Mouse (Mus musculus): ENCODE measurements at regions not wholly inside any gene's neighbourhood (a gene's known extent, or its start where the extent isn't known, plus 50 kb on each side); places are given as distances from the start of the nearest gene placed in this dataset.

- Histone ChIP-seq H3K36me3 (ENCODE audit: insufficient read depth) (no peaks in the 10 kb centered on the region), H3K4me3 (ENCODE audit: low read depth, low read length) (no peak overlapping the region), H3K27ac (ENCODE audit: low read depth, low read length) (no peak overlapping the region), H3K27me3 (ENCODE audit: insufficient read depth, low read length) (no peaks in the 10 kb centered on the region), H3K4me1 (ENCODE audit: insufficient read depth) (no peaks in the 10 kb centered on the region), H3K9ac (no peak overlapping the region), H3K9me3 (ENCODE audit: low read length) (no peaks in the 10 kb centered on the region), H3K4me2 (ENCODE audit: low read depth) (no peak overlapping the region)
- TF ChIP-seq CTCF (IDR thresholded peaks at IDR 0.05; ENCODE audit: low read depth) = 0 out of 2 replicates have a peak, but pooled peaks have one; percentile 15
- DNase-seq (peak; percentile 32), ATAC-seq (peak; percentile 95)
- WGBS = 76% methylated on average over 1 of the region's 1 CpGs
Observed at GRCm38 (mm10) chr14:36624134-36624533, 344.4 kb downstream of the Ccser2 start.

- no peak for DNase-seq
- Histone ChIP-seq H3K36me3 (ENCODE audit: insufficient read depth) (no peaks in the 10 kb centered on the region), H3K9me3 (ENCODE audit: low read length) (no peaks in the 10 kb centered on the region), H3K9ac (no peak overlapping the region), H3K4me2 (ENCODE audit: low read depth) (no peak overlapping the region), H3K27ac (ENCODE audit: low read depth, low read length) (no peak overlapping the region), H3K4me3 (ENCODE audit: low read depth, low read length) (no peak overlapping the region), H3K27me3 (ENCODE audit: insufficient read depth, low read length) (no peaks in the 10 kb centered on the region), H3K4me1 (ENCODE audit: insufficient read depth) (no peaks in the 10 kb centered on the region)
- no peak for TF ChIP-seq CTCF (IDR thresholded peaks at IDR 0.05; ENCODE audit: low read depth)
- 95% methylated on average over 1 of the region's 1 CpGs for WGBS
- ATAC-seq = no peak
Observed at GRCm38 (mm10) chr14:36623036-36623435, 345.5 kb downstream of the Ccser2 start.

GRCm38 (mm10) chr14:36618459-36619085 is 350.0 kb downstream of the Ccser2 start:
- TF ChIP-seq CTCF (IDR thresholded peaks at IDR 0.05; ENCODE audit: low read depth) = no peak
- DNase-seq = no peak
- H3K36me3 ChIP-seq (ENCODE audit: insufficient read depth) = no peaks in the 10 kb centered on the region
- H3K9ac ChIP-seq = no peak overlapping the region
- ATAC-seq = no peak
- no peak overlapping the region for H3K27ac ChIP-seq (ENCODE audit: low read depth, low read length)
- H3K4me3 ChIP-seq (ENCODE audit: low read depth, low read length) = no peak overlapping the region
- no peak overlapping the region for H3K4me2 ChIP-seq (ENCODE audit: low read depth)
- WGBS = 88% methylated on average over 1 of the region's 1 CpGs
- H3K9me3 ChIP-seq (ENCODE audit: low read length) = no peaks in the 10 kb centered on the region
- H3K4me1 ChIP-seq (ENCODE audit: insufficient read depth) = no peaks in the 10 kb centered on the region
- H3K27me3 ChIP-seq (ENCODE audit: insufficient read depth, low read length) = no peaks in the 10 kb centered on the region

- Histone ChIP-seq H3K9me3 (ENCODE audit: low read length) (no peaks in the 10 kb centered on the region), H3K27me3 (ENCODE audit: insufficient read depth, low read length) (no peaks in the 10 kb centered on the region), H3K27ac (ENCODE audit: low read depth, low read length) (no peak overlapping the region), H3K36me3 (ENCODE audit: insufficient read depth) (no peaks in the 10 kb centered on the region), H3K9ac (no peak overlapping the region), H3K4me3 (ENCODE audit: low read depth, low read length) (no peak overlapping the region), H3K4me1 (ENCODE audit: insufficient read depth) (no peaks in the 10 kb centered on the region), H3K4me2 (ENCODE audit: low read depth) (no peak overlapping the region)
- no peak for TF ChIP-seq CTCF (IDR thresholded peaks at IDR 0.05; ENCODE audit: low read depth)
- 93% methylated on average over 5 of the region's 5 CpGs for WGBS
- ATAC-seq (no peak), DNase-seq (no peak)
Observed at GRCm38 (mm10) chr14:36617987-36618386, 350.6 kb downstream of the Ccser2 start.

- Histone ChIP-seq H3K36me3 (ENCODE audit: insufficient read depth) (no peaks in the 10 kb centered on the region), H3K4me3 (ENCODE audit: low read depth, low read length) (no peak overlapping the region), H3K27ac (ENCODE audit: low read depth, low read length) (no peak overlapping the region), H3K4me1 (ENCODE audit: insufficient read depth) (no peaks in the 10 kb centered on the region), H3K9ac (no peak overlapping the region), H3K9me3 (ENCODE audit: low read length) (no peaks in the 10 kb centered on the region), H3K27me3 (ENCODE audit: insufficient read depth, low read length) (no peaks in the 10 kb centered on the region), H3K4me2 (ENCODE audit: low read depth) (no peak overlapping the region)
- no peak for ATAC-seq
- no peak for DNase-seq
- no peak for TF ChIP-seq CTCF (IDR thresholded peaks at IDR 0.05; ENCODE audit: low read depth)
- 89% methylated on average over 3 of the region's 3 CpGs for whole genome bisulfite sequencing
Observed at GRCm38 (mm10) chr14:36614926-36615325, 353.7 kb downstream of the Ccser2 start.

- no peak for TF ChIP-seq CTCF (IDR thresholded peaks at IDR 0.05; ENCODE audit: low read depth)
- H3K27me3 ChIP-seq (ENCODE audit: insufficient read depth, low read length) = no peaks in the 10 kb centered on the region
Observed at GRCm38 (mm10) chr14:36612860-36613259, 355.7 kb downstream of the Ccser2 start.

GRCm38 (mm10) chr14:36584065-36584635 is 384.4 kb downstream of the Ccser2 start:
- TF ChIP-seq CTCF (IDR thresholded peaks at IDR 0.05; ENCODE audit: low read depth) = peak; percentile 53
- H3K27me3 ChIP-seq (ENCODE audit: insufficient read depth, low read length) = no peaks in the 10 kb centered on the region
- H3K9ac ChIP-seq = no peak overlapping the region
- no peaks in the 10 kb centered on the region for H3K36me3 ChIP-seq (ENCODE audit: insufficient read depth)
- H3K4me3 ChIP-seq (ENCODE audit: low read depth, low read length) = no peak overlapping the region
- 48% methylated on average over 4 of the region's 4 CpGs for WGBS
- H3K27ac ChIP-seq (ENCODE audit: low read depth, low read length) = no peak overlapping the region
- DNase-seq = peak; percentile 34
- no peaks in the 10 kb centered on the region for H3K9me3 ChIP-seq (ENCODE audit: low read length)
- H3K4me1 ChIP-seq (ENCODE audit: insufficient read depth) = no peaks in the 10 kb centered on the region
- ATAC-seq = no peak
- no peak overlapping the region for H3K4me2 ChIP-seq (ENCODE audit: low read depth)

More at GRCm38 (mm10) chr14:36612860-36613259, 355.7 kb downstream of the Ccser2 start:
- Histone ChIP-seq H3K9ac (no peak overlapping the region), H3K4me1 (ENCODE audit: insufficient read depth) (no peaks in the 10 kb centered on the region), H3K4me2 (ENCODE audit: low read depth) (no peak overlapping the region), H3K4me3 (ENCODE audit: low read depth, low read length) (no peak overlapping the region), H3K9me3 (ENCODE audit: low read length) (no peaks in the 10 kb centered on the region), H3K36me3 (ENCODE audit: insufficient read depth) (no peaks in the 10 kb centered on the region), H3K27ac (ENCODE audit: low read depth, low read length) (no peak overlapping the region)
- WGBS = 87% methylated on average over 3 of the region's 3 CpGs
- ATAC-seq (no peak), DNase-seq (no peak)

All from forebrain, postnatal 0 days (tissue).